Mouse (Mus musculus) liver, postnatal 0 days (tissue): ENCODE data around the gene Pcp4l1.

Experiments used
- CTCF ChIP-seq: sonication (generic); IDR thresholded peaks from 2 replicates; pipeline ENCODE4 v1.5.1; 2016; ENCODE audit warnings: antibody characterized with exemption, low read depth
- EP300 ChIP-seq: IDR thresholded peaks from 2 replicates; pipeline ENCODE4 v1.6.1; 2016; ENCODE audit warnings: antibody characterized with exemption, low read depth, mild to moderate bottlenecking

GRCm38 (mm10) chr1:171151966-171152365, 44.1 kb downstream of the Pcp4l1 start:
- TF ChIP-seq CTCF: no peak
- no peak for TF ChIP-seq EP300
